Mouse (Mus musculus): ENCODE measurements around the gene Cd99l2. TPM values are rescaled to one million over a fixed set of nuclear protein-coding genes. Genes with fewer than 3 reads are reported as not detected.
A peak's percentile ranks its signal among the peaks of the same experiment; 100 is the strongest.

Gene Cd99l2
- total RNA-seq, 2 experiments from 2014 or later = 65.6 to 66.7 TPM

DNA sequence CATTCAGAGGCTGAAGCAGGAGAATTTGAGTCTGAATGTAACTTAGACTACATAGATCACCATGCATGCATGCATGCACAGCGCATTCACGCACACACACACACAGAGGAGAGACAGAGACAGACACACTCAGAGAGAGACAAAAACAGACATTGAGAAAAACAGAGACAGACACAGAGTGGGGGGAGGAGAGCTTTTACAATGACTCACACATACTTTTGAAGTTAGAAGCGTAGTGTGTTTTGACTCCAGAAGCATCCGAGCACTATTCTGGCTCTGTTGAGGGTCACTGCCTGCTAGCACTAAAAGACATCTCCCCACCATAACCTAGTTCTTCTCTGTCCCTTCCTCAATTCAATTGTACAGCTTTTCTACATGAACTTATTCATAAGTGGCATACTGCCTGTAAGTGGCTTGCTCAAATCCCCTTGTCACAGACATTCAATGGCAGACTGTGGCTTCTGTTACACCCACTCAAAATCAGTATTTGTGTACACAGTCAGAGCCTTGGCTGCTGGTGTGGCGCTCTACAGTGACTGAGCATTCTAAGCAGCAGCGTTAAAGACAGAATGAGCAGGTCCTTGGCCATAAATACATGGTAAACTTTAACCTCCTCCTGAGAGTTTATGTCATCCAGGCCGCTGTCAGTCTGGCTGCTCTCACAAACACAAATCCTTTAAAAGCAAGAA lies 28.4 kb downstream of the Cd99l2 start:
- no peak for TF ChIP-seq CTCF (IDR thresholded peaks at IDR 0.05)
- intact Hi-C loops (cut with DNase I) = no loop called here
- DNase-seq (ENCODE audit: extremely low spot score in 1 of 2, low spot score in 2 of 2) = no peak
- Histone ChIP-seq H3K4me3 (no peak overlapping the region), H3K27ac (no peak overlapping the region)

- TF ChIP-seq CTCF (IDR thresholded peaks at IDR 0.05) = no peak
- Histone ChIP-seq H3K4me3 (no peak overlapping the region), H3K27ac (no peak overlapping the region)
- DNase-seq (ENCODE audit: extremely low spot score in 1 of 2, low spot score in 2 of 2) = no peak
- intact Hi-C loops (cut with DNase I) = no loop called here
Observed at GRCm38 (mm10) chrX:71456078-71456737, 36.4 kb downstream of the Cd99l2 start.

DNA sequence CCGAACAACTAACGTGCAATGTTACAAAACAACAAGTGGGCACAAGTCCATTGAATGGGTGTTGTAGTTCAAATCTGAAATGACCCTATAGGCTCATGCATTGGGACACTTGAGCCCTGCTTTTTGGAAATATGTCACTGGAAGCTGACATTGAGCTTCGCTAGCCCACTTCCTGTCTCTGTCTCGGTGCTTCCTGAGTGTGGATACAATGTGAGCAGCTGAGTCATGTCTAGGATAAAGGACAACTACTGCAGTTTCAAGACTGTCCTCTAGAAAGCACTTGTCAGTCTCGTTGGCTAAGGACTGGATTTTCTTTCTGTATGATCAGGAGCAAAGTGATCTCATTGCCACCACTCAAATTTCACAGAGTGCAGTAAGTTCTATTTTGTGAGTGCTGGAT lies 49.7 kb downstream of the Cd99l2 start:
- intact Hi-C loops (cut with DNase I) = no loop called here
- Histone ChIP-seq H3K4me3 (no peak overlapping the region), H3K27ac (no peak overlapping the region)
- no peak for DNase-seq (ENCODE audit: extremely low spot score in 1 of 2, low spot score in 2 of 2)
- no peak for TF ChIP-seq CTCF (IDR thresholded peaks at IDR 0.05)

DNA sequence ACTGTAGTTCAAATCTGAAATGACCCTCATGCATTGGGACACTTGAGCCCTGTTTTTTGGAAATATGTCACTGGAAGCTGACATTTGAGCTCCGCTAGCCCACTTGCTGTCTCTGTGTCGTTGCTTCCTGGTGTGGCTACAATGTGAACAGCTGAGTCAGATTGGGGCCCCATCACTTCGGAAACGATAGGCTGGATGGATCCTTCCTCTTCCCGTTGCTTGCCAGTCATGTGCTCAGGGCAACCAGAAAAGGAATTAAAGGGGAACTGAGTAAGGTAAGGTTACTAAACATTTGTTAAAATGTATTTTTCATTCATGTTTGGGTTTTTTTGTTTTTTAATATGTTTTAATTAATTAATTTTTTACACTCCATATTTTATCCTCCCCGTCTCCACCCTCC lies 53.2 kb downstream of the Cd99l2 start:
- TF ChIP-seq CTCF (IDR thresholded peaks at IDR 0.05) = no peak
- H3K4me3 ChIP-seq = no peak overlapping the region
- no peak overlapping the region for H3K27ac ChIP-seq
- DNase-seq (ENCODE audit: extremely low spot score in 1 of 2, low spot score in 2 of 2) = no peak
- intact Hi-C loops (cut with DNase I) = no loop called here

DNA sequence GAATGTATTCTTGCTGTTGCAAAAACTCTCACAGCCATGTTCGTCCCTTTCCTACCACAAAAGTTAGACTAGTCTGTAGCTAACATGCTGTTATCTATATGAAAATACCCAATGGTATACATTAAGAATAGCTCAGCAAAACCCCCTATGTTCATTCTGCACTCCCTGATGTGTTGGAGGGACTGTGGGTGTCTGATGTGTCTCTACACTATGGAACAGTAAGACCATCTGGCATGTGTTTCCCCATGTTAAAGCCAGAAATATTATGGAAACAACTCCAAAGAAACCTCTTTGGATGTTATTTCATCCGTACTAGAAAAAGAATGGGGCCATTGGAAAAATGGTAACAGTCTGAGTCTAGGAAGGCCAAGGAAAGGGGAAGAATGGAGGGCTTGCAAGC lies 57.1 kb downstream of the Cd99l2 start:
- Histone ChIP-seq H3K4me3 (no peak overlapping the region), H3K27ac (no peak overlapping the region)
- intact Hi-C loops (cut with DNase I) = loop anchor here (2.0 kb wide), 1 partner anchor 57 kb away; the partner anchor contains the start of gene Cd99l2
- no peak for DNase-seq (ENCODE audit: extremely low spot score in 1 of 2, low spot score in 2 of 2)
- no peak for TF ChIP-seq CTCF (IDR thresholded peaks at IDR 0.05)

GRCm38 (mm10) chrX:71434860-71435259 lies 57.8 kb downstream of the Cd99l2 start:
- no peak overlapping the region for H3K27ac ChIP-seq
- no peak overlapping the region for H3K4me3 ChIP-seq
- intact Hi-C loops (cut with DNase I) = loop anchor here (2.0 kb wide), 1 partner anchor 58 kb away; the partner anchor contains the start of gene Cd99l2
- DNase-seq (ENCODE audit: extremely low spot score in 1 of 2, low spot score in 2 of 2) = no peak
- TF ChIP-seq CTCF (IDR thresholded peaks at IDR 0.05) = no peak

DNA sequence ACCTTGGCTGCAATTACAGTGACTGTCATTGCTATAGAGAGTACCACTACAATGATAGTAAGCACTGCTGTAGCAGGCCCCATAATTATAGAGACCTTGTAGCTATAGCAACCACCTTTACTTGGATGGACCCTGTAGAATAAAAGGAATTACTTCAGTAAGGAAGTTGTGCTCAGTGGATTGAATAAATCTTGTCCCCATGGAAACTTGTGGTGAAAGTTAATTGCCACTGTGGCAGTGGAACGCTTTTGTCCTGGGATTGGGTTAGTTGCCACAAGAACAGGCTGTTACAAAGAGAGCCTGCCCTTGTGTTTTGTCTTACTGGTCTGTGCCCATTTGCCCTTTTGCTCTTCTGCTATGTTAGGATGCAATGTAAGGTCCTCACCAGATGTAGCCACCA lies 58.2 kb downstream of the Cd99l2 start:
- H3K27ac ChIP-seq = no peak overlapping the region
- intact Hi-C loops (cut with DNase I) = loop anchor here (2.0 kb wide), 1 partner anchor 58 kb away; the partner anchor contains the start of gene Cd99l2
- no peak for DNase-seq (ENCODE audit: extremely low spot score in 1 of 2, low spot score in 2 of 2)
- TF ChIP-seq CTCF (IDR thresholded peaks at IDR 0.05) = no peak
- no peak overlapping the region for H3K4me3 ChIP-seq

DNA sequence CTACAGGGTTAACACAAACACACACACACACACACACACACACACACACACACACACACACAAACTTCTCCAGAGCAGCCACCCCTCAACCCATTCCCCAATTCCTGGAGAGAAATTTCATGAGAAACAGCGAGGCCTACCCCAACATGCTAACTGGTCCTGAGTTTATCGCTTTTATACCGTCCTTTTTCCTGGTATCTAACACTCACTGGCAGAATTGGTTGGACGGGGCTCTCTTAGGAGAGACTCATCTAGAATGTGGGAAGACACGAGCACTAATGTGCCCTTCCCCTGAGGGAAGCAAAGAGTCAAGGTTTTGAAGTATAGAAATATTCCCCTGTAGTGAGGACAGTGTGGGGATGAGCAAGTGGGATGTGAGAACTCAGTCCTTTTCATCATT lies 61.7 kb downstream of the Cd99l2 start:
- TF ChIP-seq CTCF (IDR thresholded peaks at IDR 0.05) = no peak
- no peak overlapping the region for H3K27ac ChIP-seq
- H3K4me3 ChIP-seq = no peak overlapping the region
- intact Hi-C loops (cut with DNase I) = no loop called here
- no peak for DNase-seq (ENCODE audit: extremely low spot score in 1 of 2, low spot score in 2 of 2)

DNA sequence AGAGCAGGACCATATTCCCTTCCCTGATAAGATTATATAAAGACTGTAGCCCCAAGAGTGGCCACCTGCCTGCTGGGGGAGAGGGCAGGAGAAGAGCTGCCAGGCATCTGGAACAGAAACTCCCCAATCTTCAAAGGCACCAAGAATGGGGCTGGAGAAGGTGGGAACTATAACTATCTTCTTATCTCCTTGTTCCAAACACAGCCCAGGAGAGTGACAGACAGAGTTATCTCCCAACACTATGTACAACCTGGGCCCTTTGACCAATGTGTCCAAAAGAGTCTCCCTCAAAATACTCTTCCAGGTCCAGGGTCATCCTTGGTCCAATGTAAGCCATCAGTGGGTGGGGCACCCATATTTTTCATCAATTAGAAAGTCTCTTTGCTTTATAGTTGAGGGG lies 65.2 kb downstream of the Cd99l2 start:
- Histone ChIP-seq H3K27ac (no peak overlapping the region), H3K4me3 (no peak overlapping the region)
- DNase-seq (ENCODE audit: extremely low spot score in 1 of 2, low spot score in 2 of 2) = no peak
- TF ChIP-seq CTCF (IDR thresholded peaks at IDR 0.05) = no peak
- intact Hi-C loops (cut with DNase I) = loop anchor here (10.0 kb wide), 1 partner anchor 517 kb away; no protein-coding TSS in a partner anchor

- H3K27ac ChIP-seq = no peak overlapping the region
- peak; percentile 69 for TF ChIP-seq CTCF (IDR thresholded peaks at IDR 0.05)
- DNase-seq (ENCODE audit: extremely low spot score in 1 of 2, low spot score in 2 of 2) = peak; percentile 72 to 80
- intact Hi-C loops (cut with DNase I) = loop anchor here (1.0 to 10.0 kb wide), 3 partner anchors 175 to 519 kb away; no protein-coding TSS in a partner anchor
- no peak overlapping the region for H3K4me3 ChIP-seq
Observed at GRCm38 (mm10) chrX:71425746-71426519, 66.7 kb downstream of the Cd99l2 start.

DNA sequence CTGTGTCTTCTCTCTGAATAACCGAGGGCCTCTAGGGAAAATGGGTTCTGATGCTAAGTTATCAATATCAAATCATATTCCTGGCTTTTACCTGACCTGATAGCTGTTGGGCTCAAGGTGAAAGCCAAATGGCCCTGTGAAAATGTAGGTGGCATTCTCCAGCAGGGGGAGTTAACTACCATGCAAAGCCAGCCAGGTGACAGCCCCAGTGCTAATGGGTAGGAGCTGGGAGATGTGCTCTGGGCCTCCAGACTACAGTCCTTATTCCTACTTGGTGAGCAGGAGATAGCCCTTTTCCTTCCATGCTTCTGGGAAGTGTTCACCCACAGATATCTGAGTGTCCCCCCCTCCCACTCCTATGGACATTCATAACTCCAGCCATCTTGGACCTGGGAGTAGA lies 67.8 kb downstream of the Cd99l2 start:
- Histone ChIP-seq H3K27ac (no peak overlapping the region), H3K4me3 (no peak overlapping the region)
- TF ChIP-seq CTCF (IDR thresholded peaks at IDR 0.05) = peak; percentile 16
- intact Hi-C loops (cut with DNase I) = loop anchor here (1.0 to 10.0 kb wide), 3 partner anchors 176 to 520 kb away; no protein-coding TSS in a partner anchor
- no peak for DNase-seq (ENCODE audit: extremely low spot score in 1 of 2, low spot score in 2 of 2)

DNA sequence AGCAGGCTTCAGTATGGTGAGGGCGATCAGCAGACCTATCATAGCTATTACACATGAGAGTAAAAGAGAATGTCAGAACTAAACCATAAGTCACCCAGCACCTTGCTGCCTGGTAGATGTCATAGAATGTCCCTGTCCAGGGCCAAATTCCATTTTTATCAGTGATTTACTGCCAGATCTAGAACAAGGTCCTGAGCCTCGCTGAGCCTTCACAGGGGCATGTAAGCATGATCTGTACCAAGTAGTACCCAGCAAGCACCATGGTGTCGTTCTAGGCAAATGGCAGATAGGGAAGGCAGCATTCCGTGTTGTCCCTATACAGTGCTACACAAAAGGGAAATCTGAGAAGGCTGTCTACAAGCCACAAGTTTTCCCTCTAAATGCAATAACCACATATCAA lies 79.0 kb downstream of the Cd99l2 start:
- TF ChIP-seq CTCF (IDR thresholded peaks at IDR 0.05) = no peak
- H3K4me3 ChIP-seq = no peak overlapping the region
- intact Hi-C loops (cut with DNase I) = no loop called here
- no peak overlapping the region for H3K27ac ChIP-seq
- no peak for DNase-seq (ENCODE audit: extremely low spot score in 1 of 2, low spot score in 2 of 2)
